Mouse (Mus musculus): ENCODE results near the gene Ano1. TPM values are rescaled to one million over a fixed set of nuclear protein-coding genes. Genes with fewer than 3 reads are reported as not detected.

Gene Ano1
- total and polyA plus RNA-seq, 2 experiments from 2014 or later, result 7.5 to 11.6 TPM

- Histone ChIP-seq H3K36me3 (ENCODE audit: insufficient read depth, low read length) (no peaks in the 10 kb centered on the region), H3K4me1 (ENCODE audit: insufficient read depth, low read length) (no peaks in the 10 kb centered on the region), H3K27me3 (ENCODE audit: insufficient read depth, low read length) (no peaks in the 10 kb centered on the region), H3K9me3 (ENCODE audit: low read length) (no peaks in the 10 kb centered on the region), H3K9ac (replicated peaks; ENCODE audit: low read length, poor library complexity, severe bottlenecking) (no peak overlapping the region), H3K27ac (ENCODE audit: low read depth, low read length) (no peak overlapping the region), H3K4me2 (ENCODE audit: low read depth, low read length, poor library complexity, severe bottlenecking) (peak overlapping the region; percentile 37), H3K4me3 (ENCODE audit: low read depth, low read length) (peak overlapping the region; percentile 26; the same call in 1 of the 2 replicates)
- 40% methylated on average over 36 of the region's 36 CpGs for WGBS
- ATAC-seq (ENCODE audit: low FRiP score) (no peak), DNase-seq (ENCODE audit: low spot score) (no peak)
- TF ChIP-seq CTCF (IDR thresholded peaks at IDR 0.05), result peak; percentile 45
These were observed 38.1 kb upstream of the Ano1 start for GRCm38 (mm10) chr7:144789601-144790556.

- Histone ChIP-seq H3K4me2 (ENCODE audit: low read depth, low read length, poor library complexity, severe bottlenecking) (no peak overlapping the region), H3K9me3 (ENCODE audit: low read length) (no peaks in the 10 kb centered on the region), H3K27me3 (ENCODE audit: insufficient read depth, low read length) (no peaks in the 10 kb centered on the region), H3K27ac (ENCODE audit: low read depth, low read length) (no peak overlapping the region), H3K4me1 (ENCODE audit: insufficient read depth, low read length) (no peaks in the 10 kb centered on the region), H3K4me3 (ENCODE audit: low read depth, low read length) (no peak overlapping the region), H3K36me3 (ENCODE audit: insufficient read depth, low read length) (no peaks in the 10 kb centered on the region), H3K9ac (replicated peaks; ENCODE audit: low read length, poor library complexity, severe bottlenecking) (no peak overlapping the region)
- WGBS, result 59% methylated on average over 4 of the region's 4 CpGs
- ATAC-seq (ENCODE audit: low FRiP score) (no peak), DNase-seq (ENCODE audit: low spot score) (no peak)
- TF ChIP-seq CTCF (IDR thresholded peaks at IDR 0.05), result no peak
These were observed 36.9 kb upstream of the Ano1 start for GRCm38 (mm10) chr7:144788631-144789030.

- Histone ChIP-seq H3K36me3 (ENCODE audit: insufficient read depth, low read length) (no peaks in the 10 kb centered on the region), H3K27me3 (ENCODE audit: insufficient read depth, low read length) (no peaks in the 10 kb centered on the region), H3K4me3 (ENCODE audit: low read depth, low read length) (no peak overlapping the region), H3K9ac (replicated peaks; ENCODE audit: low read length, poor library complexity, severe bottlenecking) (no peak overlapping the region), H3K27ac (ENCODE audit: low read depth, low read length) (no peak overlapping the region), H3K9me3 (ENCODE audit: low read length) (no peaks in the 10 kb centered on the region), H3K4me1 (ENCODE audit: insufficient read depth, low read length) (no peaks in the 10 kb centered on the region), H3K4me2 (ENCODE audit: low read depth, low read length, poor library complexity, severe bottlenecking) (no peak overlapping the region)
- no peak for DNase-seq (ENCODE audit: low spot score)
- ATAC-seq (ENCODE audit: low FRiP score), result no peak
- WGBS, result 90% methylated on average over 5 of the region's 5 CpGs
- no peak for TF ChIP-seq CTCF (IDR thresholded peaks at IDR 0.05)
These were observed 35.7 kb upstream of the Ano1 start for GRCm38 (mm10) chr7:144787501-144787900.

- Histone ChIP-seq H3K4me2 (ENCODE audit: low read depth, low read length, poor library complexity, severe bottlenecking) (no peak overlapping the region), H3K9me3 (ENCODE audit: low read length) (no peaks in the 10 kb centered on the region), H3K4me3 (ENCODE audit: low read depth, low read length) (no peak overlapping the region), H3K4me1 (ENCODE audit: insufficient read depth, low read length) (no peaks in the 10 kb centered on the region), H3K9ac (replicated peaks; ENCODE audit: low read length, poor library complexity, severe bottlenecking) (no peak overlapping the region), H3K36me3 (ENCODE audit: insufficient read depth, low read length) (no peaks in the 10 kb centered on the region), H3K27ac (ENCODE audit: low read depth, low read length) (no peak overlapping the region), H3K27me3 (ENCODE audit: insufficient read depth, low read length) (no peaks in the 10 kb centered on the region)
- WGBS, result 66% methylated on average over 3 of the region's 3 CpGs
- TF ChIP-seq CTCF (IDR thresholded peaks at IDR 0.05), result no peak
- ATAC-seq (ENCODE audit: low FRiP score) (no peak), DNase-seq (ENCODE audit: low spot score) (no peak)
These were observed 34.8 kb upstream of the Ano1 start for GRCm38 (mm10) chr7:144786571-144786970.

- no peaks in the 10 kb centered on the region for H3K36me3 ChIP-seq (ENCODE audit: insufficient read depth, low read length)
- whole genome bisulfite sequencing, result 82% methylated on average over 4 of the region's 4 CpGs
- no peak overlapping the region for H3K4me3 ChIP-seq (ENCODE audit: low read depth, low read length)
- H3K27ac ChIP-seq (ENCODE audit: low read depth, low read length), result no peak overlapping the region
- no peak overlapping the region for H3K4me2 ChIP-seq (ENCODE audit: low read depth, low read length, poor library complexity, severe bottlenecking)
- no peaks in the 10 kb centered on the region for H3K4me1 ChIP-seq (ENCODE audit: insufficient read depth, low read length)
- no peaks in the 10 kb centered on the region for H3K9me3 ChIP-seq (ENCODE audit: low read length)
- H3K27me3 ChIP-seq (ENCODE audit: insufficient read depth, low read length), result no peaks in the 10 kb centered on the region
- ATAC-seq (ENCODE audit: low FRiP score) (no peak), DNase-seq (ENCODE audit: low spot score) (no peak)
- no peak for TF ChIP-seq CTCF (IDR thresholded peaks at IDR 0.05)
- H3K9ac ChIP-seq (replicated peaks; ENCODE audit: low read length, poor library complexity, severe bottlenecking), result no peak overlapping the region
These were observed 32.4 kb upstream of the Ano1 start for GRCm38 (mm10) chr7:144784176-144784575.

- Histone ChIP-seq H3K9me3 (ENCODE audit: low read length) (no peaks in the 10 kb centered on the region), H3K9ac (replicated peaks; ENCODE audit: low read length, poor library complexity, severe bottlenecking) (no peak overlapping the region), H3K4me3 (ENCODE audit: low read depth, low read length) (no peak overlapping the region), H3K27me3 (ENCODE audit: insufficient read depth, low read length) (no peaks in the 10 kb centered on the region), H3K27ac (ENCODE audit: low read depth, low read length) (no peak overlapping the region), H3K36me3 (ENCODE audit: insufficient read depth, low read length) (no peaks in the 10 kb centered on the region), H3K4me2 (ENCODE audit: low read depth, low read length, poor library complexity, severe bottlenecking) (no peak overlapping the region), H3K4me1 (ENCODE audit: insufficient read depth, low read length) (no peaks in the 10 kb centered on the region)
- ATAC-seq (ENCODE audit: low FRiP score) (no peak), DNase-seq (ENCODE audit: low spot score) (no peak)
- TF ChIP-seq CTCF (IDR thresholded peaks at IDR 0.05), result no peak
- 89% methylated on average over 1 of the region's 1 CpGs for WGBS
These were observed 30.6 kb upstream of the Ano1 start for GRCm38 (mm10) chr7:144782402-144782801.

Measured in midbrain, postnatal 0 days (tissue).